Mouse (Mus musculus): Measurements from ENCODE around the gene Abcf1. TPM values are rescaled to one million over a fixed set of nuclear protein-coding genes. Genes with fewer than 3 reads are reported as not detected.
A peak's percentile ranks its signal among the peaks of the same experiment; 100 is the strongest.

Gene Abcf1
- total and polyA plus RNA-seq, 3 experiments, result 142 to 312 TPM; not detected in 1

DNA sequence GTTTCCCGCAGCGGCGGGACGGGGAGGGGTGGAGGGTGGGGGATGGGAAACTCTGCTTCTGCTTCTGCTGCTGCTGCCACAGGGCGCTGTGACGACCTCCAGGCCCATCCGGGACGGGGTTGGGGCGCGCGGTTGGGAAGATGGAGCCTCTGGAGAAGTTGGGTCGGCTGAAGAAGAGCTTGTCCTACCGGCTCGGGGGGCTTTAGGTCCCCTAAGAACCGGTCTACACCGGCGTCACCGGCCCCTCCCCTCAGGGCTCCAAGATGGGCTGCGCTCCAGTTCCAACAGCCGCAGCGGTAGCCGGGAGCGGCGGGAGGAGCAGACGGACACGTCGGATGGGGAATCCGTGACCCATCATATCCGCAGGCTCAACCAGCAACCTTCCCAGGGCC is 10.8 kb upstream of the Abcf1 start:
- no peaks in the 10 kb centered on the region for H3K9me3 ChIP-seq (replicated peaks; ENCODE audit: insufficient read depth, low read length)
- peak overlapping the region; percentile 94 for H3K9ac ChIP-seq (ENCODE audit: control insufficient read depth, low read depth, low read length, poor library complexity, severe bottlenecking)
- H3K4me1 ChIP-seq (ENCODE audit: control insufficient read depth in 1 of 2, insufficient read depth in 2 of 2, low read length in 2 of 2), result peaks cover 2 to 5% of the 10 kb centered on the region in 2 experiments; a peak in 3 of 4 replicates
- no peak for DNase-seq (ENCODE audit: low read depth, low spot score)
- H3K27ac ChIP-seq (ENCODE audit: control insufficient read depth, low read depth, low read length), result peak overlapping the region; percentile 59
- no peaks in the 10 kb centered on the region for H3K27me3 ChIP-seq (ENCODE audit: control insufficient read depth in 1 of 2, insufficient read depth in 2 of 2, low read length in 2 of 2)
- H3K36me3 ChIP-seq (ENCODE audit: control insufficient read depth in 1 of 2, insufficient read depth in 2 of 2, low read length in 2 of 2), result peaks cover 1 to 8% of the 10 kb centered on the region in 2 experiments
- no peak for TF ChIP-seq CHD2 (IDR thresholded peaks at IDR 0.05; ENCODE audit: low read length)
- no peak for TF ChIP-seq ZC3H11A (IDR thresholded peaks at IDR 0.05; ENCODE audit: low read depth, low read length)
- no peak for TF ChIP-seq TCF12 (IDR thresholded peaks at IDR 0.05; ENCODE audit: low read depth, low read length)
- TF ChIP-seq TAL1 (IDR thresholded peaks at IDR 0.05; ENCODE audit: low read length), result no peak
- TF ChIP-seq HCFC1 (IDR thresholded peaks at IDR 0.05; ENCODE audit: low read depth, low read length), result no peak
- no peak for TF ChIP-seq SIN3A (IDR thresholded peaks at IDR 0.05; ENCODE audit: low read length)
- TF ChIP-seq ZNF384 (IDR thresholded peaks at IDR 0.05; ENCODE audit: low read depth, low read length), result no peak
- TF ChIP-seq BHLHE40 (IDR thresholded peaks at IDR 0.05; ENCODE audit: borderline replicate concordance, low read depth, low read length), result no peak
- peaks cover 32% of the 10 kb centered on the region for H3K79me2 ChIP-seq (ENCODE audit: control insufficient read depth, insufficient read depth, low read length, poor library complexity)
- H3K4me3 ChIP-seq (ENCODE audit: control insufficient read depth in 1 of 2, insufficient read depth in 1 of 2, low read depth in 2 of 2, low read length in 2 of 2), result peak overlapping the region; percentile 92 to 96

DNA sequence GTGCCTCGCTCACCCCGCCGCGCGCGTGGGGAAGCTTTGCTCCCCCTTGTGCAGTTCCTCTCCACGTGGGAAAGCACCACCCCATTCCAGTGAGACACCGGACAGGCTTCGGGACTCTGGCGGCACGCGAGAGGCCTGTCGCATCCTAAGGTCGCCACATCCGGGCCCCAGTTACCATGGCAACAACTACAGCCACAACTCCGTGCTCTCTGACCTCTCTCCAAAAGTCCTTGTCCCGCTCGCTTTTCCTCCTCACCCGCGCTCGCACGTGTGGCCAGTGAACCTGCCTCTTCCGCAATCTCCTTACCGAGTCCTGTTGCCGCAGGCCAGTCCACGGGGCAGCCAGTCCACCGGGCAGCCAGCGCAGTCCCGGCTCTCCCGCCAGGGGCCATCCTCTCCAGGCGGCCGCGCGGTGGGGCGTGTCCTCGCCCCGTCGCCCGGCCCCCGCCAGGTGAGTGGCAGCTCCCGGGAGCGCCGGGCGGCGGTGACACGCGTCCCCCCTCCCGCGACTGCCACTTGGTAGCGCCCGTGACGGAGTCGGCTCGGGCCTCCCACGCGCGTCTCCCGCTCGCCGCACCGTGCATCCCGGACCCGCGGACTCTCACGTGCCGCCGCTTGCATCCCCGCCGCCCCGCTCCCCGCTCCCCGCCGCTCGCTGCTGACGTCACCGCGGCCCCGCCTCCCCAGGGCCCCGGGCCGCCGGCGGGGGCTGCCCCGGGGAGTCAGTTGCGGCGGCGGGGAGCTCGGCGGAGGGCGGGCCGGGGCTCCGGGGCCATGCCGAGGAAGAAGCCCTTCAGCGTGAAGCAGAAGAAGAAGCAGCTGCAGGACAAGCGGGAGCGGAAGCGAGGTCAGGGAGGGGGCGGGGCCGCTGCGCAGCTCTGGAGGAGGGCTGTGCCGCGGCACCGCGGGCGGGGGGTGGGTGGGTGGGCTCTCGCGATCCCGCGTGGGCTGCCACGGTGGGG is 10.1 kb upstream of the Abcf1 start, which contains the start of the genes Gnl1 and Prr3:
TSS of gene Gnl1 (plus strand) at position 451 of the 962 bp plus-strand sequence.
TSS of gene Prr3 (minus strand) at position 836 of the 962 bp plus-strand sequence.
- Histone ChIP-seq H3K36me3 (ENCODE audit: control insufficient read depth in 1 of 2, insufficient read depth in 2 of 2, low read length in 2 of 2) (peaks cover 1 to 8% of the 10 kb centered on the region in 2 experiments), H3K79me2 (ENCODE audit: control insufficient read depth, insufficient read depth, low read length, poor library complexity) (peaks cover 32% of the 10 kb centered on the region), H3K4me1 (ENCODE audit: control insufficient read depth in 1 of 2, insufficient read depth in 2 of 2, low read length in 2 of 2) (peaks cover 2 to 5% of the 10 kb centered on the region in 2 experiments; a peak in 3 of 4 replicates), H3K27ac (ENCODE audit: control insufficient read depth, low read depth, low read length) (peak within 1 kb of the TSS; percentile 92), H3K9me3 (replicated peaks; ENCODE audit: insufficient read depth, low read length) (no peaks in the 10 kb centered on the region), H3K27me3 (ENCODE audit: control insufficient read depth in 1 of 2, insufficient read depth in 2 of 2, low read length in 2 of 2) (no peaks in the 10 kb centered on the region), H3K9ac (ENCODE audit: control insufficient read depth, low read depth, low read length, poor library complexity, severe bottlenecking) (peak within 1 kb of the TSS; percentile 94), H3K4me3 (ENCODE audit: control insufficient read depth in 1 of 2, insufficient read depth in 1 of 2, low read depth in 2 of 2, low read length in 2 of 2) (peak within 1 kb of the TSS; percentile 95 to 96)
- DNase-seq (ENCODE audit: low read depth, low spot score), result peak; percentile 96
- TF ChIP-seq MYB (IDR thresholded peaks at IDR 0.05; ENCODE audit: low read depth, low read length), result no peak
- TF ChIP-seq NRF1 (IDR thresholded peaks at IDR 0.05; ENCODE audit: insufficient read depth, low read depth, low read length, poor library complexity, severe bottlenecking), result 0 out of 2 replicates have a peak, but pooled peaks have one; percentile 13
- peak; percentile 96 for TF ChIP-seq MXI1 (IDR thresholded peaks at IDR 0.05; ENCODE audit: low read depth, low read length)
- TF ChIP-seq SIN3A (IDR thresholded peaks at IDR 0.05; ENCODE audit: low read length), result peak; percentile 92
- TF ChIP-seq BHLHE40 (IDR thresholded peaks at IDR 0.05; ENCODE audit: borderline replicate concordance, low read depth, low read length), result peak; percentile 88
- TF ChIP-seq HCFC1 (IDR thresholded peaks at IDR 0.05; ENCODE audit: low read depth, low read length), result peak; percentile 86
- peak; percentile 36 for TF ChIP-seq NELFE (IDR thresholded peaks at IDR 0.05; ENCODE audit: low read depth, low read length)
- no peak for TF ChIP-seq ELF1 (IDR thresholded peaks at IDR 0.05; ENCODE audit: low read depth, low read length)
- 0 out of 2 replicates have a peak, but pooled peaks have one; percentile 25 for TF ChIP-seq ETS1 (IDR thresholded peaks at IDR 0.05; ENCODE audit: low read depth, low read length)
- peak; percentile 76; the same call in 1 of the 2 replicates for TF ChIP-seq MAZ (IDR thresholded peaks at IDR 0.05; ENCODE audit: low read depth, low read length)
- no peak for TF ChIP-seq EP300 (IDR thresholded peaks at IDR 0.05; ENCODE audit: low read depth in 1 of 2, low read length in 2 of 2)
- no peak for TF ChIP-seq USF2 (IDR thresholded peaks at IDR 0.05; ENCODE audit: borderline replicate concordance in 1 of 2, insufficient read depth in 1 of 2, low read depth in 1 of 2, low read length in 2 of 2)
- peak; percentile 93 for TF ChIP-seq MAX (IDR thresholded peaks at IDR 0.05; ENCODE audit: low read length)
- TF ChIP-seq GATA1 (IDR thresholded peaks at IDR 0.05; ENCODE audit: low read depth, low read length), result no peak
- peak; percentile 11 to 43; a peak in 2 of 4 replicates for TF ChIP-seq POLR2A (IDR thresholded peaks at IDR 0.05; ENCODE audit: control insufficient read depth in 1 of 2, insufficient read depth in 1 of 2, low read depth in 1 of 2, low read length in 2 of 2, poor library complexity in 1 of 2)
- no peak for TF ChIP-seq ZMIZ1 (IDR thresholded peaks at IDR 0.05; ENCODE audit: low read depth, low read length)
- 0 out of 2 replicates have a peak, but pooled peaks have one; percentile 31 for TF ChIP-seq USF1 (IDR thresholded peaks at IDR 0.05; ENCODE audit: low read depth, low read length)

All from MEL (cell line).